Mouse (Mus musculus) right cerebral cortex, postnatal 14 days (tissue): ENCODE measurements around the gene Ripk1.
A peak's percentile ranks its signal among the peaks of the same experiment; 100 is the strongest.
"Not testable (repeated sequence)": the region's sequence is repeated elsewhere in the genome, so short reads cannot be mapped to it uniquely, and the experiment has no call there.

Experiments used
- DNase-seq: peaks from one replicate; pipeline ENCODE4 v3.0.0; 2022

Gene Ripk1

DNA sequence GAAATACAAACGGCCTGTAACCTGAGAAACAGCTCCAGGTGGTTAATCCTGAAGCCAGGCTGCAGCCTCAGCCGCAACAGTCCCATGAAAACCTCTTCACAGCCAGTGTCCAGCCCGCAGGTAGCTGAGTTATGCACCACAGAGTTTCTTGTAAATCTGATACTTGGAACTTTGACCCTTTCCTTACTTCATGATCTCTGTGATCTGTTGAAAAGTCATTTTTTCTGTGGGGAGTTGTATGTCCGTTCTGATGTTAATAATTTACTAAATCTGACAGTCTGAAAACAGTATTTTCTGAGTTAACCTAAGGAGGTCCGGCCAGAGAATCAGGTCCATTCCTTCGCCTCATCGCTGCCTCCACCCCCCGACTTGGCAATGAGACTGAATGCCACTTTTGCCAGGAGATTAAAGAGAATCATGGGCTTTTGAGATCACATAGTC is 36.8 kb downstream of the Ripk1 start:
- no peak for DNase-seq

DNA sequence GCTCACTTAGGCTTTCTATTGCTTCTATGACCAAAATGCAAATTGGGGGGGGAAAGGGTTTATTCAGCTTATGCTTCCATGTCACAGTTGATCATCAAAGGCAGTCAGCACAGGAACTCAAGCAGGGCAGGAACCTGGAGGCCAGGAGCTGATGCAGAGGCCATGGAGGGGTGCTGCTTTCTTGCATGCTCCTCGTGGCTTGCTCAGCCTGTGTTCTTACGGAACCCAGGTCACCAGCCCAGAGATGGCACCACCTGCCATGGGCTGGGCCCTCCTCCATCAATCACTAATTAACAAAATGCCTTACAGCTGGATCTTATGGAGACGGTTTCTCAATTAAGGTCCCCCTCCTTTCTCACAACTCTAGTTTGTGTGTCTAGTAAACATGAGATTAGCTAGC is 37.9 kb downstream of the Ripk1 start:
- no peak for DNase-seq

DNA sequence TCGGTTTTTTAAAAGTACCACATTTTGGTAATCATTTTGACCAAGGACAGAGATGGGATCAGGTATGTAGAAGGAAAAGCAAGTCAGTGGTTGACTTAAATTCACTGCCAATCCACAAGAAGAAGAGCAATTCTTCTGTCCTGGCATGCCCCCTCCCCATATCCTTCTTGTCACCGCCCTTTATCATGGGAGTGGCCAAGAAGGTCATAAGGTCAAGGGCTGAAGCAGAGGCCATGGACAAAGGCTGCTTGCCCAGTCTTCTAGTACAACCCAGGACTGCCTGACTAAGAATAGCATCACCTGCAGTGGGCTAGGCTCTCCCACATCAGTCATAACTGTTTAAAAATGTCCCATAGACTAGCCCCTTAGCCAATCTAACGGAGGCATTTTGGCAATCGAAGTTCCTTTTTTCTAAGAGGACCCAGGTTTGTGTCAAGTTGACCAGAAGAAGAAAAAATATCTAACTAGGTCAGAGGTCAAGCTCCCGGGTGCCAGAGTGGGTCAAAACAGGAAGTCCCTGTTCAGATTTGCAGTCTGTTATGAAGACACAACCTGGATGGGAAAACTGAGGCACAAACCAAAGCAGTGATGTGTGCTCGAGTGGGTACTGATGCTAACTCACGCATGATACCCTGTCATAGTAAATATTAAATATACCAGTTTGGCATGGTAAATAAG is 41.7 kb downstream of the Ripk1 start:
- no peak for DNase-seq

DNA sequence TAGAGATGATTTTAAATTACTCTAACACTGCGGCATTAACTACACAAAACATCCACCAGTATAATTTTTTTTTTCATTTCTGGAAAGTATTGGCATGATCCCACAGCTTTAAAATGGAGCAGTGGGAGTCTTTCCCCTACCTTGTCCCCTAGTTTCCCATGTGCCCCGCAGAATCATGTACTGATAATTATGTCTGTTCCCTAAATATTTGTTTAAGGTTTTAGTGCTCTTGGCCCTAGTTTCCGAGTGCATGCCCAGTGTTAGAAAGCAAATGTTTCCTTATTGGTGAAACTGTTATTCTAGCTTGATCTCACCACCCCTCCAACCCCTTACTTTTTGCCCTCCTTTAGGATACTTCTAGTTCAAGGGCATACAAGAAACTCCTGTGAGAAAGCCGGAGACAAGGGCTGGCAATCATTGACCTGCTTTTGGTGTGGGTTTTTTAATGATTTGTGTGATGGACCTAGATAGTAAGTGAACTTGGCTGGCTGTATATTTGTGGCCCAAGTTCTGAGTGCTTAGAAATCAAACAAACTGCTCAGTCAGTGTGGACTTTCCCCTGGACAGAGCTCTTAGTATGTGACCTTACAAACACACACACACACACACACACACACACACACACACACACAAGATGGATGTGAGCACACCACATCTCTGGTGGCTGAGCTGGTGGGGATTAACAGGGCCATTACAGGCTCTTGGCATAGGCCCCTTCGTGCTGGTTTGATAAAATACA is 43.5 kb downstream of the Ripk1 start:
- no peak for DNase-seq

DNA sequence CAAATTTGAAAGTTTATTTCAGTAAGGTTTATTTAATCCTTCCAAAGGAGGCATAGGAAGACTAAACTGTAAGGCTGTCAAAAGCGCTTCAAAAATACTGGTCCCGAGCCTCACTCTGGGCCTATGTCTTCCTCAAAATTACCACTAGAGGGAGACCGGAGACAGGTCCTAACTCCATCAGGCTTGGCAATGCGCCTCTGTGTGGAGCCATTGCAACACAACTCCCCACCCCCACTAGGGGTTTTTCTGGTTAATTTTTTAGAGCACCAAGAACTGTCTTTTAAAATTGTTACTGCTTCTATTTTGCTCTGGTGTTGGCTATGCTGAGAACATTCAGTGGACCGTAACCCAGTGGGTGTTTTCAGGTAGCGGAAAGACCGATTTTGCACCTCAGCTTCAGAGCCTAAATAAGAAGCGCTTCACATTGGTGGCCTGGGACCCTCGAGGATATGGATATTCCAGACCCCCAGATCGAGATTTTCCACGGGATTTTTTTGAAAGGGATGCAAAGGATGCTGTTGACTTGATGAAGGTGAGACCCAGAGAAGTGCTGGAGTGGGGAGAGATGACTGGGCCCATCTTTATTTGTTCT is 44.4 kb downstream of the Ripk1 start:
- peak; percentile 86 for DNase-seq

DNA sequence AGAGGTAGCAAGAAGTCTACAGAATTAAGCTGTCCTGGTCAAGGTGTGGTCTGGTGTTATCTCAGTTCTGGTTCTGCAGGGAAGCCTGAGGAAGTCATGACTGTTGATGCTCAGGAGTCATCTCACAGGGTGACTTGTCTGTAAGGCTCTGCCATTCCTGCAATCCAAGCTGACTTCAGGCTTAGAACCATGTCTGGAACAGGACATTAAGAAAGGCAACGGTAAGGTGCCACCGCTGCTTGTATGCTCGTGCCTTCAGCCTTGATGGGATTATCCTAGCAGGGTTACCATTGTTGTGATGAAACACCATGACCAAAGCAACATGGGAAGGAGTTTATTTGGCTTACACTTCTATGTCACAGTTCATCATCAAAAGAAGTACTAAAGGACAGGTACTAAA is 45.4 kb downstream of the Ripk1 start:
- DNase-seq: no peak

DNA sequence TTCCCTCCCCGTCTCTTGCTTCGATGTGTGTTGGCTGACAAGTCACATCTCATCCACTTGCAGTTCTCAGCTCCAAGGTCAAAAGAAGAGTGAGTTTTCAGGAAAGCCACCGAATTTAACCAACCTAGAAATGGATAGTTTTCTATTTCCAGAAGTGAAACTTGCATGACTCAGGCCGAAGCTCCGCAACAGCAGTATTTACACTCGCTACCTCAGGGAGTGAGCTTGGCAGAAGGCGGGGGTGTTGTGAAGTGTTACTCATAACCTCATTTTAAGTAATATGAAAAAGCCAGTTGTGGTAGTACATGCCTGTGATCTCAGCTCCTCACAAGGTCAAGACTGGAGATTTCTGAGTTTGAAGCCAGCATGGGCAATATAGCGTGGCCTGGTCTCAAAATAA is 48.3 kb downstream of the Ripk1 start:
- peak; percentile 34 for DNase-seq

DNA sequence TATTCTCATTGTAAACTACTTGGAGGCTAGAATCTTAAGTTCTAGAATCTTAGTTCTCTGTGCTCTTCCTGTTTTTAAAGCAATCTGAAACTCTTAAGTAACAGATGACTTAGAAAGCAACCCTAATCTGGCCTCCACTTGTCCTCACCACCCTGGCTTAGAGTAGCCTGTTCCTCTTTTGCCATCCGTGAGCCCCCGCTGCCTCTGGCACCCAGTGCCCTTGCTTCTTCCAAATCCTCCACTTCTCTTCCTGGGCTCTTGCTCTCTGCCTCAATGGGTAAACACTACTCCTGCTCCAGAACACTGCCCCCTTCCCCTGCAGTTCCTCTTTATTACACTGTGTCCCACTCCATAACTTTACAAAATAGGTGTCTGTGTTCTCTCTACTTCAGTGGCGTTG is 49.5 kb downstream of the Ripk1 start:
- no peak for DNase-seq

DNA sequence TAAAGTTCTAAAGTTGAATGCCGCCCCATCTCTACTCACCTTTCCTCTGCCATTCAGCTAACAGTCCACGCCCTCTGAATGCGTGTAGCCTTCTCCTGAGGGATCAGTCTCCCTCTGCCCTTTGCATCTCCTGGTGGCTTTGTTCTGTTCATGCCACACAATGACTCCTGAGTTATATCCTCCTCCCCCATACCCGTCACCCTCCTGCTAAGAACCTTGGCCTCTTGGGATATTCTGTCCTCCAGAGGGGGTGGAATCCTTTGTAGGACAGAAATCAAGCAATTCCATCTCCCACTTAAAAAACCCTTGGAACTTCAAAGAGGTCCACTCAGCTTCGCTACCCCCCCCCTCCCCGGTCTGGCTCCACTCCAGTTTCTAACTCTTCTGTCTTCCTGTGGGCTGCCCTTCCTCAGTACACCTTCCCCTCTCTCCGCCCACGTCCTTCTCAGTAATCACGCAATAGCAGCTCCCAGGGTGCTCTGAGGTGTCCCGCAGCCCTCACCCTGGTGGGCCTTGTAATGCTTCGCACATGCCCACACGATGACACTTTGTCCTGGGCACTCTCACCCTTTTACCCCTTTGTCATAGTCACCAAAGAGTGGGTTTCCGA is 51.6 kb downstream of the Ripk1 start:
- no peak for DNase-seq

DNA sequence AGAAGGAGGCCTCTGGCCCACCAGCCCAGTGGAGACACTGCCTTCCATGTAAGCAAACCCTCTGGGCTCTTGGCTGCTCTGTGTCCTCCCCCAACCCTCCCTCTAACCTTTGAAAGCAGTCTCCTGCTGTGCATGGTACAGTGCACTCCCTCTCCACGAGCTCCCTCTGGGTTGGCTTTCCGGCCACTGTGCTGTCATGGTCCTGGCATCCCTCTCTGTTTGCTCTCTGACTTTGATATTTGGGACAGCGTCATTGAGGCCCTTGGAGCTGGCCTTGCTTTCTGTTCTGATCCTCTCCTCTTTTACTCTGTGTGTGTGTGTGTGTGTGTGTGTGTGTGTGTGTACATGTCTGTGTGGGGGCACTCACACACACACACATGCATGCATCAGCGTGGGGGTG is 52.2 kb downstream of the Ripk1 start:
- no peak for DNase-seq

DNA sequence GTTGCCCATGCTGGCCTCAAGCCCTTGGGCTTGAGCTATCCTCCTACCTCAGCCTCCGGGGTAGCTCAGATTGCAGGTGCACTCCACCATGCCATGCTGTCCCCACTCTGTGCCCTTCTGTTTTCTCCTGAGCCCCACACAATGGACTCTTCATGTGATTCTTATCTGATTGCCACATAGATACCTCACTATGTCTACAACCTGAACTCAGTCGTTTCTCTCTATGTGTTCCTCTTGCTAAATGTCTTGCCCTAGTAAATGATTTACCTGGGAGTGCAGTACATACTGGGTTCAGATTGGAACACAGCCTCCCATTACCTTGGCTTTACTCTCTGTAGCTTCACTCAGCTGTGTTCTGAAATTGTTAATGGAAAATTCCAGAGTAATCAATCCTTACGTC is 52.8 kb downstream of the Ripk1 start:
- DNase-seq: no peak

DNA sequence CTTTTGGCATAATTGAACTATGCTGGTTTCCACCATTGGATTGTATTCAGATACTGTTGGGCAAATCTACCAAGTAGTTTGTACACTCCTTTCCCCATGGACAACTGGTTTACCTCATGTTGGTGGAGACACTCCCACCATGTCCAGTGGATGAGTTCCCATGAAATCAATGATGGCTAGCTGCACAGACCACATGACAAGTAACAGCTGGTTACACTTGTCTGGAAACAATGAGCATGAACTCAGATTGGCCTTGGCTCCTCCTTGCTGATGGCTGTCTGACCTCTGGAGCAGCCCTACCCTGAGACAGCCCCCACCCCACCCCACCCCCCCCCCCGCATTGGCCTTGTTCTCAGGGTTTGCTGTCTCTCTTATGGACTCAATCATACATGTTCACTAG is 55.1 kb downstream of the Ripk1 start:
- no peak for DNase-seq

DNA sequence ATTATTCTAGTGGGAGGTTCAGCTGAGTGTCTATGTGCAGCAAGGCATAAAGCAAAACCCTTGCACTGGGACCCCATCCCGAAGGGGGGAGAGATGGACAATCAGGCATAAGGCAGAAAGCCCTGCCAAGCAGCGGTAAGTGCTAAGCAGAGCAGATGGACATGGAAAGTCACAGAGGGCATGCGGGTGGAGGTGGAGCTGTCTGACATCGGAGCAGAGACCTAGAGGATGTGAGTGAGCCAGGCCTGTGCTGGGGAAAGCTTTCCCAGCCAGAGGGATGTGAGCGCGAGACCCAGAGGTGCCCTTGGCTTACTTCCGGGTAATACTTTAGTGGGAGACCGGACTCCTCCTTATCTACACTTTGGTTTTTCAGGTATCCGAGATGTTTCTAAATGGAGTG is 57.9 kb downstream of the Ripk1 start:
- DNase-seq: no peak

DNA sequence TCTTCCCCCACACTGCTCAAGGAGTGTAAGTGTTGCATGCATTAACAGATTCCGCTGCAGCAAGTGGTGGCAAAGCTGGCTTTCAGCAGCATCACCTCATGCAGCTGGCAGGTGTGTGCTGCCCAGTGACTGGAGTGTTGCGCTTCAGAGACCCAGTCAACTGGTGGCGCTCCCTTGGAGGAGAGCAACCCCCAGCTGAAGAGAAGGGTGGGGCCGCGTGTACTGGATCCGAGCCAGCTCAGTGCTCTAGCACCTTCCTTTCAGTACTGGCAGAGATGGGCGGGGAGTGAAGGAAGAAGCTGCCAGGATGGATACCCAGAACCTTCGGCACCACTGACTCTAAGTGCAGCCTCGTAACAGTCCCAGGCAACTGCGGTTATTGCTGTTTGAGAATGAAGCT is 60.3 kb downstream of the Ripk1 start:
- no peak for DNase-seq

DNA sequence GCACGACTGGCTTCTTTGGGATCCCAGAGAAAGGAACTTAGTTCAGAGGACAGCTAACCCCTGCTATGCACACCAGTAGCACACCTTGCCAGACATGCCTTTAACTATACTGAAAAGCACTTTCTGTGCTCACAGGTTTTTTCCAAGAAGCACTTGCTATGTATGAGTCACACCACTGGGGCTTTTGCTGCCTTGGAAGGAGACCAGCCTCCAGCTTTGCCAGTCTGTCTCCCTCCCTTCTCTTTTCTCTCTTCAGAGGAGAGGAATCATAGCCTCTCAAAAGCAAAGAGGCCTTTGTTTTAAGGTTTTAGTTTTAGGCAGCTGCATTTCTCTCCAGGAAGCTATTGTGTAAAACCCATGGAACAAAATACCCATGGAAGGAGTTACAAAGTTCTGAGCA is 64.2 kb downstream of the Ripk1 start:
- peak; percentile 28 for DNase-seq

DNA sequence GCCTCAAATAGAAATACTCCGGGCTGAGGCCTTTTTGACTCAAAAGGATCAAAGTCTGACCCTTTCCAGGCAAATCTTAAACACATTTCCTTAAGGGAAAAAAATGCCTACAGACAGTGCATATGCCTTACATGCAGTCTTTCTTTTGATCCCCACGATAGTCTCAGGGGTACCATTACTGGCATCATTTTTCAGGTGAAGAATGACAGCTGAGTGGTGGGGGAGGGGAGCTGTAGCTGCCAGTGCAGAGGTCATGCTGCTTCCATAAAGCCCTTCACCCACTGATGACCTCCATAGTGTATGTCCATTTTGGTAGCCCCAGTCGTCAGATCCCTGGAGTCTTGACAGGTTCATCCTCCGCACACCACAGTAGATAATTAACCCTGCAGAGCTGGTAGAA is 68.1 kb downstream of the Ripk1 start:
- no peak for DNase-seq

DNA sequence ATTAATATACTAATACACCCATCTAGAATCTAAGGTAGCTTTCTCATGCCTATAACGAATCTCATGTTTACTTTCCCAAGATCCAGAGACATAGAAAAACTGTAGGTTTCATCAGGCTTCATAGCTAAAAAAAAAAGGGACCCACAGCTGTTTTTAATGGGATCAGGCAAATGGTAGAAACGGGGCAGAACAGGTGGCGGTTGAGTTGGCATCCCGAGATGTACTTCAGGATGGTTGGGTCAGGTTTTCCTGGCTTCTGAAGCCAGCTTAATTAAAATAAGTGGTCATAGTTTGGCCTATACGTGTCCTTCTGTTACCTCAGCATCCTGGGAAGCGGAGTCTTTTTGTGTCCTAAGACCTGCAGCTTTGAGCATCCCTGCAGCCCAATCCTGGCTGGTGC is 69.7 kb downstream of the Ripk1 start:
- DNase-seq: no peak

DNA sequence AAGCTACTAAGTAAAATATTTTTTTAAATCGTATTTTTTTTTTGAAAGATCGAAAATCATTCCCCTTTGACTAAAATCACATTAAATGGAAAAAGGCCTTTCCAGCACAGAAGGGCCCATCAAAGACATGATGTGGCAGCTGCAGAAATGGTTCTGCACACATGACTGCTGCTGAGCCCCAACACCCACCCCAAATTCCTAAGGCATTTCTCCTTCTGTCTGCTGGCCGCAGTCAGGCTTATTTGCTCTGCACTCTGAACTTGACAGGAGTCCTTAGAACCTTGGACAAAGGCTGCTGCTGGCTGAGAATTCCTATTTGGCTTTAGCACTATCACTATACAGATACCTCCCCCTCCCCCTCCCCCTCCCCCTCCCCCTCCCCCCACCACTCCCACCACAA is 70.7 kb downstream of the Ripk1 start:
- no peak for DNase-seq

DNA sequence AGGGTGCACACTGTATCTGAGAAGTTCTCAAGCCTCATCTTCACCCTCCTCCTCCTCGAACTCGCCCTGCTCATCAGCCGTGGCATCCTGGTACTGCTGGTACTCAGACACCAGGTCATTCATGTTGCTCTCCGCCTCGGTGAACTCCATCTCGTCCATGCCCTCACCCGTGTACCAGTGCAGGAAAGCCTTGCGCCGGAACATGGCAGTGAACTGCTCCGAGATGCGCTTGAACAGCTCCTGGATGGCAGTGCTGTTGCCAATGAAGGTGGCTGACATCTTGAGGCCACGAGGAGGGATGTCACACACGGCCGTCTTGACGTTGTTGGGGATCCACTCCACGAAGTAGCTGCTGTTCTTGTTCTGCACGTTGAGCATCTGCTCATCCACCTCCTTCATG is 72.3 kb downstream of the Ripk1 start:
- not testable (repeated sequence) for DNase-seq

DNA sequence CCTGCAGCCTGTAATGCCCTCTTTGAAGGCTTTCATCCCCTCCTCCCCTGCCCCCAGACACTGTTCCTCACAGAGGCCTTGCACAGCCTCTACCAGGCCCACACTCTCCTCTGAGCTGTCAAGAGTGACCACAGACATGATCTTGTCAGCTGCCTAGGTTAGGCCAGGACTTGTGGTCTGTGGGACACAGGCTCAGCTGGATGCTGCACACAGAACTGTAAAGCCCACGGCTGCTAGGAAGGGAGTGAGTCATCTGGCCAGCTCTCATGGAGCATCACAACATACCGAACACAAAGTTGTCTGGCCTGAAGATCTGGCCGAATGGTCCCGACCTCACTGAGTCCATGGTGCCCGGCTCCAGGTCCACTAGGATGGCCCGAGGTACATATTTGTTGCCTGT is 73.7 kb downstream of the Ripk1 start:
- DNase-seq: not testable (repeated sequence)

DNA sequence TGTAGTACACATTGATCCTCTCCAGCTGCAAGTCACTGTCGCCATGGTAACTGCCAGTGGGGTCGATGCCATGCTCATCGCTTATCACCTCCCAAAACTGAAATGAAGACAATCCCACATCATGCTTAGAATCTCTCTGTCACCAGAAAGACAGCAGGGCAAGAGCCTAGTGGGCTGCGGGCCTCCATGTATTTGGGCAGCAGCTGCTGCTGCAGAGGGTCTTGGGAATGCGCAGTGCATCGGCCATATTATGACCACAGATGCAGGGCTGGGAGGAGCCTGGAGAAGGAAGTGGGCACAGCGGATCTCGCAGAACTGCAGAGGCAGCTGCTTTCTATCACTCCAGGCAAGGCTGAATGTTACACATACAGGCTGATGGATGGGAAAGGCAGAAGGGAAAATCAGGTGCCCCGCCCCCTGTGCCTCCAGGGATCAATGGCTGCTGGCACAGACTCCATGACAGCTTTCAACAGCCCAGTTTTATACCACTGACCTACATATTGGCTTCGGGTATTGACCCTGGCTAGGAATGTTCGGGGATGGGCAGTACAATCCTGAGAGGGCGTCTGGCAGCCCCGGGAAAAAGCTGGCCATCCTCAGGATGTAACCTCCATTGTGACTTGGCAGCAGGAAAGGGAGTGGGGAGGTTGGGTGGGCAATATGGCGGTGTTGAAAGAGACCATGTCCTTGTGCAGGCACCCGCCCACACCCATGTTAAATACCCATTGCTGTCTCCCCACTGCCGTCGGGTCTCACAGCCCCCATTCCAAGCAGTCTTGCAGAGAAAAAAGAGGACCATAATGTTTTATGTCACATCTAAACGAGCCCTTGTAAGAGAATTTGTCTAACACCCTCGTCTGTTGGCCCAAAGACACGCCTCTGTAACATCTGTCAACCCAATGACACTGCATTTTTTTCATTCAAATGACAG is 74.7 kb downstream of the Ripk1 start:
- DNase-seq: peak; percentile 60

DNA sequence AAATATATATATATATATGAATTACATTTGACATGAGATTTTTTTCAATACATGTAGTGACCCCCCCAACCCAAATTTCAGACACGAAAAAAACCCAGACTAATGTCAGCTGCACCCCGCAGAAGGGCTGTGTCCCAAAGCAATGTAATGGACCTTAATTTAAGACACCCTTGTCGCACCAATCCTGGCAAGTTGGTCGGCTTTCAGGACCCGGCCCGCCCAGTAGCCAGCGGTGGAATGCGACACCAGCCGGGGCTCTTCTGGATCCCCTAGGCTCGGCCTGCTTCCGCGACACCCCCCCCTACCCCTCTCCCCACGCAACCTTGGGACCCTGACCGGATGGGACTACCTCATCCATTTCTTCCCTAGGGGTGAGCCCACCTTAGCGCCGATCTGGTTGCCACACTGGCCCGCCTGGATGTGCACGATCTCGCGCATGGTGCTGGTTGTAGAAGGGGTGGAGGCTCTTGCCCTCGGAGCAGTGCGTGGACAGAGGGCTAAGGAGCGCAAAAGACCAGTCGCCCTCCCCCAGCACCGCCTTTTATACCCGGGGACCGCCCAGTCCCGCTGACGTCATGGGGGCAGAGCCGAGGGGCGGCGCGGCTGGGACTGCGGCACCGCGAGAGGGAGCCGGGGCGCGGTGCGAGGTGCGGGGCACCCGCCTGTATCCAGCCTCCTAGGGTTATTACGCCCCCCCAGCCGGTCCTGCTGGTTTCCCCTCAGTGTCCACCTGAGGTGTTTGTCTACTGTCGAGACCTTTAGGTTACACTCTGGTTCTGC is 75.5 kb downstream of the Ripk1 start, which contains the start of gene Tubb2a:
Tubb2a (minus strand) TSS at position 516 of the 780 bp plus-strand sequence.
- DNase-seq: peak; percentile 95
